Mouse (Mus musculus): ENCODE data around the gene Clic6. TPM values are rescaled to one million over a fixed set of nuclear protein-coding genes. Genes with fewer than 3 reads are reported as not detected.
"Not testable (repeated sequence)": the region's sequence is repeated elsewhere in the genome, so short reads cannot be mapped to it uniquely, and the experiment has no call there.

Clic6 gene
- total RNA-seq, 4 experiments from 2014 or later = 3.7 to 8.6 (median 4.1) TPM

GRCm38 (mm10) chr16:92468459-92468858 is 17.1 kb upstream of the Clic6 start:
- no peak for DNase-seq (ENCODE audit: low spot score in 2 of 2)

GRCm38 (mm10) chr16:92470706-92471105 is 14.8 kb upstream of the Clic6 start, which contains the start of gene Rcan1:
Rcan1 (minus strand) TSS chr16:92470867.
- no peak for DNase-seq (ENCODE audit: low spot score in 2 of 2)

GRCm38 (mm10) chr16:92472898-92473297 is 12.6 kb upstream of the Clic6 start:
- DNase-seq (ENCODE audit: low spot score in 2 of 2) = no peak

- no peak for DNase-seq (ENCODE audit: low spot score in 2 of 2)
Measured at GRCm38 (mm10) chr16:92475093-92475860, 10.3 kb upstream of the Clic6 start.

- DNase-seq (ENCODE audit: low spot score in 2 of 2) = no peak
Measured at GRCm38 (mm10) chr16:92478561-92479150, 6.9 kb upstream of the Clic6 start.

- DNase-seq (ENCODE audit: low spot score in 2 of 2) = no peak
Measured at GRCm38 (mm10) chr16:92487086-92487485, 1.6 kb downstream of the Clic6 start.

GRCm38 (mm10) chr16:92487489-92487888 is 2.0 kb downstream of the Clic6 start:
- DNase-seq (ENCODE audit: low spot score in 2 of 2) = no peak

- no peak for DNase-seq (ENCODE audit: low spot score in 2 of 2)
Measured at GRCm38 (mm10) chr16:92488456-92488855, 2.9 kb downstream of the Clic6 start.

- DNase-seq (ENCODE audit: low spot score in 2 of 2) = no peak
Measured at GRCm38 (mm10) chr16:92489356-92489755, 3.8 kb downstream of the Clic6 start.

GRCm38 (mm10) chr16:92497851-92498588 is 12.5 kb downstream of the Clic6 start:
- DNase-seq (ENCODE audit: low spot score in 2 of 2) = no peak

- no peak for DNase-seq (ENCODE audit: low spot score in 2 of 2)
Measured at GRCm38 (mm10) chr16:92498589-92498981, 13.0 kb downstream of the Clic6 start.

- DNase-seq (ENCODE audit: low spot score in 2 of 2) = no peak
Measured at GRCm38 (mm10) chr16:92499324-92499723, 13.8 kb downstream of the Clic6 start.

GRCm38 (mm10) chr16:92500534-92500933 is 15.0 kb downstream of the Clic6 start:
- no peak for DNase-seq (ENCODE audit: low spot score in 2 of 2)

GRCm38 (mm10) chr16:92503105-92503504 is 17.6 kb downstream of the Clic6 start:
- no peak for DNase-seq (ENCODE audit: low spot score in 2 of 2)

GRCm38 (mm10) chr16:92507573-92507972 is 22.0 kb downstream of the Clic6 start:
- DNase-seq (ENCODE audit: low spot score in 2 of 2) = no peak

- DNase-seq (ENCODE audit: low spot score in 2 of 2) = no peak
Measured at GRCm38 (mm10) chr16:92510835-92511772, 25.6 kb downstream of the Clic6 start.

- DNase-seq (ENCODE audit: low spot score in 2 of 2) = no peak
Measured at GRCm38 (mm10) chr16:92511773-92512391, 26.3 kb downstream of the Clic6 start.

- not testable (repeated sequence) for DNase-seq (ENCODE audit: low spot score in 2 of 2)
Measured at GRCm38 (mm10) chr16:92514896-92515295, 29.4 kb downstream of the Clic6 start.

GRCm38 (mm10) chr16:92516139-92516538 is 30.6 kb downstream of the Clic6 start:
- no peak for DNase-seq (ENCODE audit: low spot score in 2 of 2)

- no peak for DNase-seq (ENCODE audit: low spot score in 2 of 2)
Measured at GRCm38 (mm10) chr16:92518718-92519117, 33.2 kb downstream of the Clic6 start.

Measured in left cerebral cortex, adult 8-10 months (tissue).